Mouse (Mus musculus): ENCODE data around the gene Gm49369. TPM values are rescaled to one million over a fixed set of nuclear protein-coding genes. Genes with fewer than 3 reads are reported as not detected.
"Not testable (repeated sequence)": the region's sequence is repeated elsewhere in the genome, so short reads cannot be mapped to it uniquely, and the experiment has no call there.

Gm49369 gene
- 0.55 TPM in 1 of 2 replicates, not detected in the other for total RNA-seq (2021)
- long read RNA-seq, result 0 reads

DNA sequence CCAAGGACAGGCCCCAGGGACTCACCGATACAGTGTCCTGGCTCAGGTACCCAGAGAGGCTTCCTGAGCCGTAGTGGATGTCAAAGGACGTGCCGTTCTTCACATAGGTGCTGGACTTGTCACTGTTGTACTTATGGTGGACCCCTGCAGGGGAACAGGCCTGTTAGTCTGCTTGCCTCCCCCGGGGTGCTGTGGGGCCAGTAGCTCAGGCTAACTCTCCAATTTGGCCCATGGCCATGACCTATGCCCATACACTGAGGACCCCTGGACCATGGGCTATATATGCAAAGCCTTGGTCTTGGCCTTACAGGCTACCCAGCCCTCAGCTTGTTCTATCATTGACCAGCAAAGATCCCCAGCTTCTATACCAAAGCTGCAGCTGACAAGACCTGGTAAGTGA, at the start of gene Gm49369:
TSS of gene Gm49369 (minus strand) at position 101 of the 400 bp plus-strand sequence.
- DNase-seq, result no peak

DNA sequence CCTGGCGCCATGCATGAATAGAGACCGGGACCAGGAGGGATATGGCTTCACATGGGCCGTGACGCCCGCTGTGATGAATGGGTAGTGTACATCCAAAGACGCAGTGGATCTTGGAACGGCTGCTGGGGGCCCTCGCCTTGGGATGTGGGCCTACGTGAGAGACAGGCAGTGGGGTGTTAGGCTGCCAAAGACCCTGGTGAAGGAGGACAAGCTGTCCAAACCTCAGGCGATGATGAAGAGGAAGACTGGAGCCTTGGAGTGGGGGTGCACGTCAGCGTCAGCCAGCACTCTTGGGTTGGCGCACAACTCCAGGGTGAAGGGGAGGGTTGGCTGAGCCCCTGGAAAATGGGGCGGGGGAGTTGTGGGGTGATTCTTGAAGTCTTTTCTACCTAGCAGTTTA, 48.6 kb upstream of the Gm49369 start:
- DNase-seq, result no peak

- peak; percentile 32 for DNase-seq
Observed at GRCm38 (mm10) chr7:142430160-142430678, 47.8 kb upstream of the Gm49369 start.

DNA sequence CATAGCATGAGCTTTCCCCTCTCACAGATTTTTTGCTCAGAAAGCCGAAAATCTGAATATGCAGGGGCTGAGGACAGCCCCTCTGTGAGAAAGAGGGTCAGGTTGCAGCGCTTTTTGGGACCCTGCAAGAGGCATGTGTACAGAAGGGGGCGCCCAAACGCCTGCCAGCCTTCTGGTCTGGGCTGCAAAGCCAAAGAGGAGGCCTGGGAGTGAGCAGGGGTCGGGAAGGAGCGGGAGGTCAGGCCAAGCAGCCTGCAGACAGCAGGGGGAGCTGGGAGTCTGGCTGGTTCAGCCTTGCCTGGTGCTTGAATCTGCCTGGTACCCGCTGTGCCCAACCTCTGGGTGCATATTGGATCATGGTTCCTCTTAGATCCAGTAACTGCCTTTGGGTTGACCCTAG, 45.7 kb upstream of the Gm49369 start:
- no peak for DNase-seq

GRCm38 (mm10) chr7:142425641-142426213, 43.3 kb upstream of the Gm49369 start:
- peak; percentile 35 for DNase-seq

GRCm38 (mm10) chr7:142421826-142422225, 39.4 kb upstream of the Gm49369 start:
- no peak for DNase-seq

DNA sequence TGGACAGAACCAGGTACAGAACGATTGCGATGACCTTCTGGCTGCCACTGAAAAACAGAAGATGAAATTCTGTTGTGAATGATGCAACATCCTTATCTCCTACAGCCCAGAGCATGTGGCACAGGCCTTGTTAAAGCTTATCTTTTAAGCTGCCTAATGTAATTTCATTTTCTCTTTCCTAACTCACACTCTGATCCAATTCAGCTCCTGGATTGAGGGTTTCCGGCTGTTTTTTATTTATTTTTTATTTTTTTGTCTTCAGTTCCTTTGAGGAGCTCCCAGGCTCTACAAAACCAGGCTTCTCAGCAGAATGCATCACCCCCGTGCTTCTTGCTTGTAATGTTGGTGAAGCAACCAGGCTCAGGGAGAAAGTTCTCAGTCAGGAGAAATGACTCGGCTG, 37.4 kb upstream of the Gm49369 start:
- no peak for DNase-seq

DNA sequence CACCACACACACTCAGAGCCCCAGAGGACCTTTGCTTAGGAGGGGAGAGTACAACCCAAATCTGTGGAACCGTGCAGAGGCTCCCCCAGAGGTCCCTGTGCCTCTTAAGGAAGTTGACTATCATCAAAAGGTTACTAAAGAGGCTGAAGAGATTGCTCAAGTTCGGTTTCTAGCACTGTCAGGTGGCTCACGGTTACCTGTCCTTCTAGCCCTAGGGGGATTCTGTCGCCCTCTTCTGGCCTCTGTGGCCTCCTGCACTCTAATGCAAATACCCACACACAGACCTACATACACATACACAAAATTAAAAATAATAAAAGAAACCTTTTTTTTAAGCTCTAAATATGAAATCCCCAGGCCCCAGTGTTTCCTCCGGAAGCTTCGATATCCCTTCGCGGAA, 36.2 kb upstream of the Gm49369 start:
- no peak for DNase-seq

DNA sequence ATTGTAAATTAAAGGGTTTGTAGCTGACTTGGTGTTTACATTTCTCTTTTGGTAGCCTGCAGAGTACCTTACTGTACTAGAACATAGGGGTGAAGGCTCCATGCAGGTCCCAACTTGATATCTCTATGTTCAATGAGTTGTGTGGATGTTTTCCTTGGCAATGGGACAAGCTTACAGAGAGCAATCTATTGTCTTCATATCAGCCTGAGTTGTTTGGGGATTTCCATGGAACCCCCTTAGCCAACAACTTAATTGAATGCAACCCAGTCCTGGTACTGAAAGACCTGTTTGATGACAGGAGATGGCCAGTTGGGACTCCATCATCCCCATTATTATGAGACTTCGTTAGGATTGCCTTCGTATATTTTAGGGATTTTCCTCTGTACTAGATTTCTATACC, 35.6 kb upstream of the Gm49369 start:
- no peak for DNase-seq

DNA sequence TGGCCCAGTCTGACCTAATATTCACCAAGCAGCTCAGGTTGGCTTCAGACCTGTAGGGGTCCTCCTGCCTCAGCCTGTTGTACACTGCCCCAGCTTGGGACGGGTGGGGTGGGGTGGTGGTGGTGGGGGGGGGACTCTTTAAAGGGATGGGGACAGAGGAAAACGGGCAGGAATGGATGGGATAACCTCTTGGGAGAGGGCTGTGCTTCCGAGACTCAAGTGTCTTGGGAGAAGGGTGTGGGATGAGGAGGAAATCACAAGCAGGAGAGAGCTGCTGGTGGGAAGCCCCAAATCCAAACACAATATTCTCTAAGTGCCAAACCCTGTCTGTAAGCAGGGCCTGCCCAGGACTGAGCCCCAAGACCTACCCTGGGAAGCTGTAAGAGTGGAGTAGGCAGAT, 33.8 kb upstream of the Gm49369 start:
- DNase-seq, result no peak

GRCm38 (mm10) chr7:142415314-142415713, 32.8 kb upstream of the Gm49369 start:
- DNase-seq, result no peak

- no peak for DNase-seq
Observed at GRCm38 (mm10) chr7:142413285-142413684, 30.8 kb upstream of the Gm49369 start.

DNA sequence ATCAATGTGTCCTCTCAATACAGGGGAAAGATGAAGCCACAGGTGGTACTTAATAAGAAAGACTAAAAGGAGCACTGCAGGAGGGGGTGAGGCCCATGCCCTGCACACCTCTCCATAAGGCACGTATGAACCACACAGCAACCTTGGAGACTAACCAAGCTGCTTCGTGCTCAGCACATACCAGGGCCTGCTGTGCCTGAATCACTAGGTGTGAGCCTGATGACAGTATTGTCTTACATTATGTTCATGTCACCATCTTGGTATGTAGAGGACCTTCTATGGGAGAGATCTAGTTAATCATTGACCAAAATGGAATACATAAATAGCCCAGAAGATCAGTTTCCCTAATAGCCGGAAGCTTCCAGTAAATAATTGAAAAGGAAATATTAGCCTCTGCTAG, 27.1 kb upstream of the Gm49369 start:
- no peak for DNase-seq

GRCm38 (mm10) chr7:142408686-142409085, 26.2 kb upstream of the Gm49369 start:
- DNase-seq, result no peak

DNA sequence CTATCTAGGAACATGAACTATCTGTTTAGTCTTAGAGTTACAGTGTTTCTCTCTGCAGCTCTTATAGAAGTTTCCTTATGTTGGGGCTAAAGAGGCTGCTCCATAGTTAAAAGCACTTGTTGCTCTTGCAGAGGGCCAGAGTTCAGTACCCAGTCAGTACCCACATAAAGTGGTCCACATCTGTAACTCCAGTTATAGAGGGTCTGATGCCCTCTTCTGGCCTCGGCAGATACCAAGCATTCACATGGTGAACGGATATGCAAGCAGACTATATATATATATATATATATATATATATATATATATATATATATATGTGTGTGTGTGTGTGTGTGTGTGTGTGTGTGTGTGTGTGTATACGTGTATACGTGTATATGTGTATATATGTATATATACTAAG, 25.5 kb upstream of the Gm49369 start:
- DNase-seq, result no peak

DNA sequence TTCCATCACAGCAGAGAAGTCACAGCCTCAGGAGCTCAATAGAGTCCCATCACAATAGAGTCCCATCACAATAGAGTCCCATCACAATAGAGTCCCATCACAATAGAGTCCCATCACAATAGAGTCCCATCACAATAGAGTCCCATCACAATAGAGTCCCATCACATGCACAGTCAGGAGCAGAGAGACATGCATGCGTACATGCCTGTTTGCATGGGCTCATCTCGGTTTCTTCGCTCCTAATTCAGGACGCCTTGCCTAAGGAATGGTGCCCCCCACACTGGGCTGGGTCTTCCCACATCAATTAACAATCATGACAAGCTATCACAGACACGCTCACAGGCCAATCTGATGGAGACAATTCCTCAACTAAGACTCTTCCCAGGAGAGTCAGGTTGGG, 22.7 kb upstream of the Gm49369 start:
- DNase-seq, result not testable (repeated sequence)

DNA sequence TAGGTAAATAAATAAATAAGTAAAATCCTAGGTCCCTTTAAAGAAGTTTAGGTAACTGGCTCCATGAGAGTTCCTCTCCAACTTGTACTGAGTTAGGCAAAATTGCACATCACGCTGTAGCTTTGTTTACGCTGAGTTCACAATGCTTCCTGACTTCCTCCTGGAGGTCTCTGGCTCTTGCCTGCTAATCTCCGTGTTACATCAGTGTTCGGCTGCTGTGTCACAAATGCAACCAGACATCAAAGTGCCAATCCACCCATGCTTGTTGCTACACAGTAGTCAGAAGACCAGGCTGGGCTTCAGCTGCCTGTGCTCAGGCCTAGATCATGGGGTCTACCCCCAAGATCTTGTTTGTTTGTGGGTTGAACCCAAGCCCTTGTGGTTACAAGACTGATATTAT, 21.1 kb upstream of the Gm49369 start:
- DNase-seq, result no peak

GRCm38 (mm10) chr7:142400750-142401142, 18.3 kb upstream of the Gm49369 start:
- DNase-seq, result no peak

- DNase-seq, result no peak
Observed at GRCm38 (mm10) chr7:142400112-142400749, 17.8 kb upstream of the Gm49369 start.

- DNase-seq, result no peak
Observed at GRCm38 (mm10) chr7:142399250-142399649, 16.8 kb upstream of the Gm49369 start.

- DNase-seq, result no peak
Observed at GRCm38 (mm10) chr7:142398052-142398451, 15.6 kb upstream of the Gm49369 start.

- no peak for DNase-seq
Observed at GRCm38 (mm10) chr7:142396611-142397010, 14.1 kb upstream of the Gm49369 start.

GRCm38 (mm10) chr7:142395472-142395871, 13.0 kb upstream of the Gm49369 start:
- no peak for DNase-seq
